11 mouse cellular contexts compared by ENCODE assay signal in genomic region chr4:23826885-23827284, GRCm38 (mm10).
DNase-seq lines count a peak whose midpoint lies in the region; ATAC-seq and TF ChIP-seq lines count a peak whose summit lies in the region.
"Had no signal": no experiment of that assay in that cellular context is flagged by ENCODE, and none has a peak within 500 bp of the region (broad histone marks: within the 10 kb centered on the region; RNA-seq: fewer than 3 reads in every experiment).

No protein-coding gene starts in this region.

- H3K4me2 ChIP-seq in hindbrain, embryonic 12.5 days (replicated peaks) = no peak overlapping the region
- no peak overlapping the region for H3K4me2 ChIP-seq in midbrain, embryonic 15.5 days
- no peak overlapping the region for H3K4me2 ChIP-seq in liver, postnatal 0 days (ENCODE audit: low read depth, low read length)
- H3K4me2 ChIP-seq: embryonic facial prominence, embryonic 15.5 days had no signal

- peaks cover 3% of the 10 kb centered on the region; the same call in 1 of the 2 replicates for H3K4me1 ChIP-seq in hindbrain, embryonic 12.5 days
- peaks cover 3% of the 10 kb centered on the region; the same call in 1 of the 2 replicates for H3K4me1 ChIP-seq in midbrain, embryonic 15.5 days
- no peaks in the 10 kb centered on the region for H3K4me1 ChIP-seq in liver, postnatal 0 days (ENCODE audit: insufficient read depth)
- H3K4me1 ChIP-seq: embryonic facial prominence, embryonic 15.5 days had no signal

- ATAC-seq in hindbrain, embryonic 12.5 days (ENCODE audit: low FRiP score) = peak; percentile 66
- ATAC-seq in midbrain, embryonic 15.5 days (replicated peaks) = peak; percentile 80; the same call in 1 of the 2 replicates
- ATAC-seq in liver, postnatal 0 days = no peak

- no peak for TF ChIP-seq EP300 in liver, postnatal 0 days (IDR thresholded peaks at IDR 0.05; ENCODE audit: low read depth)

- no peaks in the 10 kb centered on the region for H3K27me3 ChIP-seq in hindbrain, embryonic 12.5 days
- H3K27me3 ChIP-seq in midbrain, embryonic 15.5 days (replicated peaks) = no peaks in the 10 kb centered on the region
- H3K27me3 ChIP-seq in liver, postnatal 0 days (ENCODE audit: insufficient read depth, low read length) = no peaks in the 10 kb centered on the region
- H3K27me3 ChIP-seq: embryonic facial prominence, embryonic 15.5 days had no signal

- DNase-seq in layer of hippocampus, adult 8-10 months (ENCODE audit: low spot score in 2 of 2) = peak; percentile 7 to 12
- DNase-seq in layer of hippocampus, postnatal 25 days (ENCODE audit: extremely low spot score in 1 of 2, low spot score in 1 of 2) = no peak
- DNase-seq in embryo, embryonic 9.5 days (ENCODE audit: extremely low spot score) = peak; percentile 7
- DNase-seq in urinary bladder, postnatal 14 days (ENCODE audit: low spot score) = no peak
- no peak for DNase-seq in urinary bladder, adult 2 months (ENCODE audit: low spot score)
- DNase-seq in liver, postnatal 0 days = no peak
- DNase-seq: heart, adult 2 months had no signal

- 0% methylated on average over 2 of the region's 2 CpGs for WGBS in hindbrain, embryonic 12.5 days
- WGBS in midbrain, embryonic 15.5 days = 0% methylated on average over 2 of the region's 2 CpGs
- WGBS in liver, postnatal 0 days (ENCODE audit: insufficient replicate concordance) = 10% methylated on average over 2 of the region's 2 CpGs

- TF ChIP-seq CTCF in liver, postnatal 0 days (IDR thresholded peaks at IDR 0.05; ENCODE audit: low read depth) = no peak

- no peaks in the 10 kb centered on the region for H3K36me3 ChIP-seq in hindbrain, embryonic 12.5 days
- H3K36me3 ChIP-seq in midbrain, embryonic 15.5 days (replicated peaks) = no peaks in the 10 kb centered on the region
- no peaks in the 10 kb centered on the region for H3K36me3 ChIP-seq in liver, postnatal 0 days (replicated peaks; ENCODE audit: insufficient read depth, low read length)
- H3K36me3 ChIP-seq: embryonic facial prominence, embryonic 15.5 days had no signal

- no peaks in the 10 kb centered on the region for H3K9me3 ChIP-seq in hindbrain, embryonic 12.5 days (replicated peaks)
- H3K9me3 ChIP-seq in midbrain, embryonic 15.5 days = no peaks in the 10 kb centered on the region
- H3K9me3 ChIP-seq in liver, postnatal 0 days (ENCODE audit: low read length) = no peaks in the 10 kb centered on the region
- H3K9me3 ChIP-seq: embryonic facial prominence, embryonic 15.5 days had no signal

- no peak overlapping the region for H3K27ac ChIP-seq in hindbrain, embryonic 12.5 days
- no peak overlapping the region for H3K27ac ChIP-seq in midbrain, embryonic 15.5 days
- no peak overlapping the region for H3K27ac ChIP-seq in liver, postnatal 0 days (ENCODE audit: low read depth)
- H3K27ac ChIP-seq: embryonic facial prominence, embryonic 15.5 days; heart, adult 2 months; liver, embryonic 14.5 days had no signal

- H3K4me3 ChIP-seq in hindbrain, embryonic 12.5 days = no peak overlapping the region
- no peak overlapping the region for H3K4me3 ChIP-seq in midbrain, embryonic 15.5 days
- no peak overlapping the region for H3K4me3 ChIP-seq in liver, postnatal 0 days (ENCODE audit: low read depth, low read length)
- H3K4me3 ChIP-seq: embryonic facial prominence, embryonic 15.5 days; heart, adult 2 months had no signal

- H3K9ac ChIP-seq in hindbrain, embryonic 12.5 days = no peak overlapping the region
- H3K9ac ChIP-seq in midbrain, embryonic 15.5 days = no peak overlapping the region
- no peak overlapping the region for H3K9ac ChIP-seq in liver, postnatal 0 days (replicated peaks)
- H3K9ac ChIP-seq: embryonic facial prominence, embryonic 15.5 days; liver, embryonic 14.5 days had no signal

Comparison
In these comparisons a context has a peak if more than half of its experiments do, and no peak if none do; other contexts are left out.
1. DNase-seq: peak in layer of hippocampus, adult 8-10 months (2 of 2) and embryo, embryonic 9.5 days (single experiment); none in layer of hippocampus, postnatal 25 days (0 of 2), urinary bladder, postnatal 14 days (single experiment), urinary bladder, adult 2 months (single experiment) and liver, postnatal 0 days (single experiment).